Mouse (Mus musculus) forebrain, embryonic 11.5 days (tissue): ENCODE measurements around the gene Tenm2. TPM values are rescaled to one million over a fixed set of nuclear protein-coding genes. Genes with fewer than 3 reads are reported as not detected.

ENCODE experiments used
- ATAC-seq: fragments of 200-750 bp; cut with Nextera tagmentation; replicated peaks from 2 replicates; pipeline ENCODE4 v1.8.0; 2017; ENCODE audit warnings: moderate TSS enrichment; ENCODE audit not compliant: low FRiP score
- DNase-seq: peaks from one replicate; pipeline ENCODE4 v3.0.0-alpha.2; 2017; ENCODE audit warnings: low spot score
- H3K27ac ChIP-seq: fragments of 300-500 bp; sonication (generic); 2 replicates; pipeline ENCODE4 v1.5.1; 2014; ENCODE audit warnings: low read depth, low read length
- H3K27me3 ChIP-seq: fragments of 300-500 bp; sonication (generic); 2 replicates; pipeline ENCODE4 v1.6.1; 2014; ENCODE audit warnings: mild to moderate bottlenecking, low read length, mixed read lengths; ENCODE audit not compliant: control insufficient read depth, insufficient read depth
- H3K36me3 ChIP-seq: fragments of 300-500 bp; sonication (generic); 2 replicates; pipeline ENCODE4 v1.6.1; 2014; ENCODE audit warnings: mild to moderate bottlenecking, low read length, moderate library complexity, mixed read lengths; ENCODE audit not compliant: control insufficient read depth, insufficient read depth
- H3K4me1 ChIP-seq: fragments of 300-500 bp; sonication (generic); replicated peaks from 2 replicates; pipeline ENCODE4 v1.6.1; 2014; ENCODE audit warnings: low read length, mixed read lengths; ENCODE audit not compliant: control insufficient read depth, insufficient read depth
- H3K4me2 ChIP-seq: fragments of 300-500 bp; sonication (generic); 2 replicates; pipeline ENCODE4 v1.6.1; 2014; ENCODE audit warnings: low read depth, mild to moderate bottlenecking, low read length, moderate library complexity, mixed read lengths; ENCODE audit not compliant: severe bottlenecking
- H3K4me3 ChIP-seq: fragments of 300-500 bp; sonication (generic); 2 replicates; pipeline ENCODE4 v1.5.1; 2014; ENCODE audit warnings: low read depth, low read length
- H3K9ac ChIP-seq: fragments of 300-500 bp; sonication (generic); 2 replicates; pipeline ENCODE4 v1.6.1; 2014; ENCODE audit warnings: low read length
- H3K9me3 ChIP-seq: fragments of 300-500 bp; sonication (generic); 2 replicates; pipeline ENCODE4 v1.6.1; 2016; ENCODE audit warnings: low read length, mixed read lengths; ENCODE audit not compliant: control insufficient read depth
- WGBS: fragments of 180-500 bp; shearing (Covaris S2); extraction: QIAGEN DNeasy Blood & Tissue Kit; methylation state at CpG from one replicate; pipeline ENCODE4 v1.1.7; 2014; 5-methylcytosine and 5-hydroxymethylcytosine counted together
- polyA plus RNA-seq: library from polyadenylated mRNA; unstranded; fragments of >200 nt; fragmentation: Nextera tagmentation; extraction: Ambion mirVana; gene quantifications from 2 replicates; pipeline ENCODE4 v1.2.1, GENCODE M21; 2014

Tenm2 gene
- polyA plus RNA-seq, 1 experiment from 2014 or later: 3.8 TPM

GRCm38 (mm10) chr11:36351341-36351740 is 884.4 kb downstream of the Tenm2 start:
- Histone ChIP-seq H3K4me3 (no peak overlapping the region), H3K27me3 (no peaks in the 10 kb centered on the region), H3K36me3 (no peaks in the 10 kb centered on the region), H3K4me1 (peaks cover 3% of the 10 kb centered on the region; the same call in 1 of the 2 replicates), H3K9ac (no peak overlapping the region), H3K4me2 (no peak overlapping the region), H3K9me3 (no peaks in the 10 kb centered on the region), H3K27ac (no peak overlapping the region)
- WGBS: 90% methylated on average over 6 of the region's 6 CpGs
- ATAC-seq: no peak
- no peak for DNase-seq

DNA sequence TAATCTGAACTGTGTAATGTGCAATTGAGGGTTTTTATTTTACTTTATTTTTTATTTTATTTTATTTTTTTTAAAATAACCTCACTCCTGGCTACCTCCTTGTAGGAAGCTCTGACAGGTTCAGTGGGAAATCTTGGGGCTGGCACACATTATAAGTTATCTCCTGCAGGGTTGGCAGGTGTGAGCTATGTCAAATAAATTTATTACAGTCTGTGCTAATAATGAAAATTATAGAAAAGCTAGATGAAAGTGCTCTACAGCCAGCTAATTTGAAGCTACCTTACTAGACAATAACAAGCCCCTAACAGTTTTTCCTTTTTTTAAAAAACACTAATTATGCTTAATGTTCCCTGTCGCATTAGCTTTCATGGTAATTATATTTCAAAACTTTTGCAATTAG is 885.5 kb downstream of the Tenm2 start:
- ATAC-seq: peak; percentile 46
- Histone ChIP-seq H3K36me3 (no peaks in the 10 kb centered on the region), H3K4me2 (no peak overlapping the region), H3K9me3 (no peaks in the 10 kb centered on the region), H3K9ac (no peak overlapping the region), H3K27me3 (no peaks in the 10 kb centered on the region), H3K4me1 (peaks cover 3% of the 10 kb centered on the region; the same call in 1 of the 2 replicates), H3K4me3 (no peak overlapping the region), H3K27ac (no peak overlapping the region; the same call in 1 of the 2 replicates)
- no peak for DNase-seq
- 59% methylated on average over 1 of the region's 1 CpGs for WGBS

GRCm38 (mm10) chr11:36349856-36350255 is 885.9 kb downstream of the Tenm2 start:
- no peaks in the 10 kb centered on the region for H3K36me3 ChIP-seq
- DNase-seq: peak; percentile 66
- no peaks in the 10 kb centered on the region for H3K9me3 ChIP-seq
- H3K4me2 ChIP-seq: no peak overlapping the region
- H3K4me1 ChIP-seq: peaks cover 3% of the 10 kb centered on the region; the same call in 1 of the 2 replicates
- no peaks in the 10 kb centered on the region for H3K27me3 ChIP-seq
- 11% methylated on average over 2 of the region's 2 CpGs for WGBS
- peak overlapping the region; percentile 12; the same call in 1 of the 2 replicates for H3K27ac ChIP-seq
- peak; percentile 78 for ATAC-seq
- H3K4me3 ChIP-seq: no peak overlapping the region
- no peak overlapping the region for H3K9ac ChIP-seq

GRCm38 (mm10) chr11:36341799-36342198 is 894.0 kb downstream of the Tenm2 start:
- no peaks in the 10 kb centered on the region for H3K9me3 ChIP-seq
- no peak overlapping the region for H3K4me3 ChIP-seq
- no peaks in the 10 kb centered on the region for H3K4me1 ChIP-seq
- no peak overlapping the region for H3K27ac ChIP-seq
- 94% methylated on average over 3 of the region's 3 CpGs for WGBS
- no peaks in the 10 kb centered on the region for H3K27me3 ChIP-seq
- DNase-seq (no peak), ATAC-seq (no peak)
- H3K36me3 ChIP-seq: no peaks in the 10 kb centered on the region
- no peak overlapping the region for H3K4me2 ChIP-seq
- H3K9ac ChIP-seq: no peak overlapping the region

DNA sequence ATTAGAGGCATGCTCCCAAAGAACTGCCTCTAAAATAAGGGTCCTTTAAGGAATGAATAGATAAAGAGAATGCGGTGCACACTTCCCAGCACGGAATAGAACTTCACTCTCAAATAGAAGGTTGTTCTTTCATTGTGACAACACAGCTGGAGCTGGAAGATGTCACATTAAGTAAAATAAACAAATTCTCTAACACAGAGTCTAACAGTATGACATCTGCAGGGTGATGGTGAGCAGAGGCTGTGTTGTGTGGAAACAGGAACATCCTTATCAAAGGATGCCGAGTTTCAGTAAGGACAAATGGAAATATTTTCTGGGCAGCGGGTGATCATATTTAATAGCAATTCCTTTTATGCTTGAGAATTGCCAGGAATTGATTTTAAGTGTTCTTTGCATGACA is 897.3 kb downstream of the Tenm2 start:
- Histone ChIP-seq H3K36me3 (no peaks in the 10 kb centered on the region), H3K27me3 (no peaks in the 10 kb centered on the region; the same call in 1 of the 2 replicates), H3K4me2 (no peak overlapping the region), H3K27ac (no peak overlapping the region), H3K9ac (no peak overlapping the region), H3K9me3 (no peaks in the 10 kb centered on the region), H3K4me1 (no peaks in the 10 kb centered on the region; the same call in 1 of the 2 replicates), H3K4me3 (no peak overlapping the region)
- DNase-seq: no peak
- no peak for ATAC-seq
- 90% methylated on average over 4 of the region's 4 CpGs for WGBS

DNA sequence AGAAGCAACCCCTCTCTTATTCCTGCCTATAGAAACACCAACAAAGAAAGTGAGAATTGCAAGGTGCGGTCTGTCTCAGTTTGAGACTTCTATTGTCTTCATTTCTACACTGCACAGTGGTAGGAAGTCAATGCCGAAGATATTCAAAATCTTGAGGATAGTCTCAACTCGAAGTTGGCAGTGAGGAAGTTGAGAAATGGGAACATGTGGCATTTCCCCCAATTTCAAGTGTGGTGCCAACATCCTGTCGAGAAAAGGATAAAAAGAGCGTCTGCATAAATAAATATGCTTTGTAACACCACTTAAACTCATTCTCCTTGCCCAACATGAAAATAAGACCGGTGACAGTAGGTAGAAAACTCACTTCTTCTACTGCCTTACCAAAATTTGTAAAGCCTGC is 898.7 kb downstream of the Tenm2 start:
- H3K9ac ChIP-seq: no peak overlapping the region
- 89% methylated on average over 6 of the region's 6 CpGs for WGBS
- ATAC-seq: no peak

DNA sequence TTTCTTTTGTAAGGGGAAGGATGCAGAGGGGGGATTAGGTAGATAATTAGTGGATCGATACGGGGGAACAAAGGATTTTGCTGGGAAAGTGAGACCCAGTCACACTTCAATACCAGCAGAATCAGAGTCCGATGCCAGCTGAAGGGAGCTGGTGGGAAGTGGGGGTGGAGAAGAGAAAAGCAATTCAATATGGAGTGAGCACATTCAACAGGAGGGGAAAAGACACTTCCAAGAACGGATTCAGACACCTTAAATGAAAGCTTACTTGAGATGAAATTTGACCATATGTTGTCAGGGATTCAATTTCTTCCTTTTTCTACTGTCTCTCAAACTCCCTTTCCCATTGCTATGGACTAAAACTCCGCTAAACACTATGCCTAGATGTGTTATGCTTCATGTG is 900.6 kb downstream of the Tenm2 start:
- 30% methylated on average over 5 of the region's 5 CpGs for WGBS
- Histone ChIP-seq H3K4me1 (no peaks in the 10 kb centered on the region; the same call in 1 of the 2 replicates), H3K9ac (no peak overlapping the region), H3K36me3 (no peaks in the 10 kb centered on the region), H3K27me3 (no peaks in the 10 kb centered on the region; the same call in 1 of the 2 replicates), H3K4me3 (no peak overlapping the region), H3K9me3 (no peaks in the 10 kb centered on the region), H3K4me2 (no peak overlapping the region), H3K27ac (no peak overlapping the region)
- ATAC-seq (no peak), DNase-seq (no peak)

More for the DNA sequence above, 898.7 kb downstream of the Tenm2 start:
- no peak overlapping the region for H3K27ac ChIP-seq
- no peak overlapping the region for H3K4me3 ChIP-seq
- H3K27me3 ChIP-seq: no peaks in the 10 kb centered on the region; the same call in 1 of the 2 replicates
- no peak for DNase-seq
- no peaks in the 10 kb centered on the region for H3K9me3 ChIP-seq
- no peaks in the 10 kb centered on the region; the same call in 1 of the 2 replicates for H3K4me1 ChIP-seq
- H3K36me3 ChIP-seq: no peaks in the 10 kb centered on the region
- no peak overlapping the region for H3K4me2 ChIP-seq

DNA sequence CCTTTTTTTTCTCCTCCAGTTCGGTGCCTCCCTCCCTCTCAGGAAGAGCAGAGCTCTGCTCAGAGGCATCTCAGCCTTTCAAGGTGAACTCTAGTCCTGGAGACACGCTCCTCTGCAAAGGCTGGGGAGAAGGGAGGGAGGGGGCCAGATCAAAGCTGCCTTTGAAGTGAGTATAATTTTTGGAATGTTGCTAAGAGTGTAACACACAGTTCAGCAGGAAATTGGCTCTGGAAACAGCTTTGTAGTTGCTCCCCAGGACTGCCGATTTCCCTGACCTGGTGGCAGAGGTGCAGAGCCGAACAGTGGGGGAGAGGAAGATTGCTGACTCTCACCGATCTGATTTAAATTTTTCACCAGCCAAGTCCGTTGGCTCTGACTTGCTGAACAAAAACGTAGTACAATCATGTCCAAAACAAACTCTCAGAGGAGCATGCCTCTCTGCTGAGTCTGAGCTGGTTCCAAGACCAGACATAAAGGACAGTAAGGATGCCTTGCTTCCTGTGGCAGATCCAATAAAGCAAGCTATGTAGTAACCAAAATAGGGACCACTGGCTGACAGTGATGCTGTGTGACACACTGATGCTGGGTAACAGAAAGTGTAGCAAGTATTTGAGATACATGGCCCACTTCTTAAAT is 901.5 kb downstream of the Tenm2 start:
- DNase-seq (peak; percentile 55), ATAC-seq (no peak)
- Histone ChIP-seq H3K27ac (no peak overlapping the region), H3K36me3 (no peaks in the 10 kb centered on the region), H3K9ac (no peak overlapping the region), H3K9me3 (no peaks in the 10 kb centered on the region), H3K4me3 (no peak overlapping the region), H3K4me1 (no peaks in the 10 kb centered on the region; the same call in 1 of the 2 replicates), H3K4me2 (no peak overlapping the region), H3K27me3 (no peaks in the 10 kb centered on the region; the same call in 1 of the 2 replicates)
- WGBS: 8% methylated on average over 7 of the region's 7 CpGs

GRCm38 (mm10) chr11:36332222-36332621 is 903.5 kb downstream of the Tenm2 start:
- ATAC-seq (peak; percentile 36), DNase-seq (no peak)
- WGBS: 71% methylated on average over 12 of the region's 12 CpGs

More at GRCm38 (mm10) chr11:36332222-36332621, 903.5 kb downstream of the Tenm2 start:
- Histone ChIP-seq H3K27me3 (no peaks in the 10 kb centered on the region; the same call in 1 of the 2 replicates), H3K27ac (no peak overlapping the region), H3K36me3 (no peaks in the 10 kb centered on the region), H3K9ac (no peak overlapping the region), H3K9me3 (no peaks in the 10 kb centered on the region), H3K4me1 (no peaks in the 10 kb centered on the region; the same call in 1 of the 2 replicates), H3K4me3 (no peak overlapping the region), H3K4me2 (no peak overlapping the region)
